Mouse (Mus musculus): ENCODE data around the gene Lipn. TPM values are rescaled to one million over a fixed set of nuclear protein-coding genes. Genes with fewer than 3 reads are reported as not detected.

Lipn gene
- total and polyA plus RNA-seq, 3 experiments, result not detected

DNA sequence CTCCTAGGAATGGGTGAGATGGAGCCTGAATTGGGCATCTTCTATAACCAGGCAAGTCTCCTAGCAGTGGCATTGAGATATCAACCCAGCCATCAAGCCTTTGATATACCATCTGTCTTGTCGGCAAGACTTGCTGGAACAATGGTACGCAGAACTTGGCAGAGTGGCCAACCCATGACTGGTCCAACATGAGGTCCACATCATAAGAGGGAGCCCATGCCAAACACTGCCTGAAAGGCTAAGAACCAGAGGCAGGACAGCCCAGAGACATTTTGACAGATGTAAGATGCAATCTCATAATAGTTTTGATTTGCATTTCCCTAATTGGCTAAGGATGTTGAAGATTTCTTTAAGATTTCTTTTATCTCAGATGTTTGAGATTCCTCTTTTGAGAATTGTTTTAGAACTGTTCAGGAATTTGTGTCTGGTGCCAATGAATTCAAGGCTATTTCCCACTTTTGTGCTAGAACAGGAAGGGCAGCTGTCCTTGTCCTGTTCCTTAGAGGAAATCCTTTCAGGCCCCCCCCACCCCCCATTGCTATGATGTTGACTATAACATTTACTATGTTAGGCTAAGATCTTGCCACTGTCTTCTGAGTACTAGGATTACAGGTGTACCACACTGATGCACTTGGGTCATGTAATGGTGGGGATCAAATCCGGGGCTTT lies 17.7 kb upstream of the Lipn start:
- Histone ChIP-seq H3K9me3 (replicated peaks) (no peaks in the 10 kb centered on the region), H3K36me3 (replicated peaks) (no peaks in the 10 kb centered on the region), H3K4me1 (ENCODE audit: insufficient read depth, low read depth, low read length) (no peaks in the 10 kb centered on the region), H3K27me3 (ENCODE audit: insufficient read depth, low read length) (no peaks in the 10 kb centered on the region), H3K4me3 (ENCODE audit: low read depth, low read length) (no peak overlapping the region)
- TF ChIP-seq GATA2 (IDR thresholded peaks at IDR 0.05; ENCODE audit: borderline replicate concordance, low read depth, low read length) (no peak), POLR2AphosphoS5 (IDR thresholded peaks at IDR 0.05; ENCODE audit: insufficient replicate concordance, low read depth, low read length) (no peak), GATA1 (IDR thresholded peaks at IDR 0.05; ENCODE audit: borderline replicate concordance, low read length) (no peak), CTCF (IDR thresholded peaks at IDR 0.05; ENCODE audit: low read depth, low read length) (no peak), TAL1 (conservative IDR thresholded peaks at IDR 0.05; ENCODE audit: low read depth, low read length) (no peak)
- no peak for ATAC-seq (ENCODE audit: extremely low read depth, insufficient number of reproducible peaks, low FRiP score, poor library complexity, severe bottlenecking)
- DNase-seq (ENCODE audit: low spot score), result no peak

DNA sequence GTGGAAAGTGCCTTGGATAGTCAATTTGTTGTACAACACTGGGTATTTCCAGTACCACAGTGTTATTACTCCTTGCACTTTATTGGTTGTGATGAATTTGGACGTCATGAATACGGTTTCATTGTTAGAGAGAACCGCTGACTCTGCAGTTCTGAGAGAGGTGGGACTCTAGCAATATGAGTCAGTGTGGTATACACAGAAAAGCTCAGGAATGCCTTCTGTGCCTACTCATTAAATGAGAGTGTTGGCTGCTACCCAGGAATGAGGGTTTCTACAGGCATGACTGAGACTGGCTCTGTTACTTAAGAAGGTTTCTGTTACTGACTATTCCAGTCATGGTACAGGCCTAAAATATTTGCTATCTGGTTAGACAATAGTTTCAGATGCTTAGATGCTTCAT lies 15.7 kb upstream of the Lipn start:
- no peaks in the 10 kb centered on the region for H3K36me3 ChIP-seq (replicated peaks)
- H3K4me1 ChIP-seq (ENCODE audit: insufficient read depth, low read depth, low read length), result no peaks in the 10 kb centered on the region
- ATAC-seq (ENCODE audit: extremely low read depth, insufficient number of reproducible peaks, low FRiP score, poor library complexity, severe bottlenecking) (no peak), DNase-seq (ENCODE audit: low spot score) (no peak)
- H3K27me3 ChIP-seq (ENCODE audit: insufficient read depth, low read length), result no peaks in the 10 kb centered on the region
- H3K4me3 ChIP-seq (ENCODE audit: low read depth, low read length), result no peak overlapping the region
- no peak for TF ChIP-seq POLR2AphosphoS5 (IDR thresholded peaks at IDR 0.05; ENCODE audit: insufficient replicate concordance, low read depth, low read length)
- no peaks in the 10 kb centered on the region for H3K9me3 ChIP-seq (replicated peaks)

DNA sequence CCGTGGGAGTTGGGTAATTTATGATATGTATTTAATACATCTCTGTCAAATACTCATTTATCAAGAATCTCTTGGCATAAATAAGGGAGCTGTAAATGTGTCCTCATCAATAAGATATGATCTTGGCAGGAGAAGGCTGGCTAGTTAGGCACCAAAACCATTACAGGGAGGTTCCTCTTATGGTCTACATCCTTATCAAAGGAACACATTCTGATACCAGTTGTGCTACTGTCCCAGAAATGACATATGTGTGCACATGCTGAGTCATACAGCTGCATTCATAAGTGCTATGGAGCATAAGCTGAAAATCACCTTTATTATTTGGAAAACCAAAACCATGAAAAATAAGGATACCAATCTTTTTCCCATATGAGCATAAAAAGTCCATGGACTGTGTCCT lies 3.6 kb upstream of the Lipn start:
- H3K9me3 ChIP-seq (replicated peaks), result no peaks in the 10 kb centered on the region
- no peaks in the 10 kb centered on the region for H3K36me3 ChIP-seq (replicated peaks)
- no peaks in the 10 kb centered on the region for H3K27me3 ChIP-seq (ENCODE audit: insufficient read depth, low read length)
- no peak for DNase-seq (ENCODE audit: low spot score)
- H3K4me1 ChIP-seq (ENCODE audit: insufficient read depth, low read depth, low read length), result no peaks in the 10 kb centered on the region
- H3K4me3 ChIP-seq (ENCODE audit: low read depth, low read length), result no peak overlapping the region
- no peak for ATAC-seq (ENCODE audit: extremely low read depth, insufficient number of reproducible peaks, low FRiP score, poor library complexity, severe bottlenecking)
- TF ChIP-seq TAL1 (conservative IDR thresholded peaks at IDR 0.05; ENCODE audit: low read depth, low read length) (no peak), GATA1 (IDR thresholded peaks at IDR 0.05; ENCODE audit: borderline replicate concordance, low read length) (no peak), GATA2 (IDR thresholded peaks at IDR 0.05; ENCODE audit: borderline replicate concordance, low read depth, low read length) (no peak), POLR2AphosphoS5 (IDR thresholded peaks at IDR 0.05; ENCODE audit: insufficient replicate concordance, low read depth, low read length) (no peak), CTCF (IDR thresholded peaks at IDR 0.05; ENCODE audit: low read depth, low read length) (no peak)

DNA sequence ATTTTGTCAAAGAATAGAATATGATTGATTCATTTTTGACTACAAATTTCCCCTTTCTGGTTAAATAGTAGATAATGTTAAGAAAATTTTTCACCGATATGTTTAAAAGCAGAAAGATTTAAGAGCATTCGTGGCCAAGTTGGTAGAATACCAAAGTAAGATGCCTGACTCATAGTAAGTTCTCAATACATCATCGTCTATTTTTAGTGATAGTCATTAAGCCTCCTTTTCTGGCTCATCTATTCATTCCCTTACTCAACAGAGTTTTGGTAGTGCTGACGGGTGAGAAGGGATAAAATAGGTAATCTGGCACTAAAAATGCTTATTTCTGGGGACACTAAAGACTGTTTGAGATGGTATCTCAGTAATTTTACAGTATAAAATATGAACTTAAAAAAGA lies 3.1 kb upstream of the Lipn start:
- H3K4me3 ChIP-seq (ENCODE audit: low read depth, low read length), result no peak overlapping the region
- no peaks in the 10 kb centered on the region for H3K36me3 ChIP-seq (replicated peaks)
- no peak for DNase-seq (ENCODE audit: low spot score)
- ATAC-seq (ENCODE audit: extremely low read depth, insufficient number of reproducible peaks, low FRiP score, poor library complexity, severe bottlenecking), result no peak
- TF ChIP-seq TAL1 (conservative IDR thresholded peaks at IDR 0.05; ENCODE audit: low read depth, low read length) (no peak), POLR2AphosphoS5 (IDR thresholded peaks at IDR 0.05; ENCODE audit: insufficient replicate concordance, low read depth, low read length) (no peak), CTCF (IDR thresholded peaks at IDR 0.05; ENCODE audit: low read depth, low read length) (no peak), GATA2 (IDR thresholded peaks at IDR 0.05; ENCODE audit: borderline replicate concordance, low read depth, low read length) (no peak), GATA1 (IDR thresholded peaks at IDR 0.05; ENCODE audit: borderline replicate concordance, low read length) (no peak)
- H3K4me1 ChIP-seq (ENCODE audit: insufficient read depth, low read depth, low read length), result no peaks in the 10 kb centered on the region
- H3K27me3 ChIP-seq (ENCODE audit: insufficient read depth, low read length), result no peaks in the 10 kb centered on the region
- H3K9me3 ChIP-seq (replicated peaks), result no peaks in the 10 kb centered on the region

DNA sequence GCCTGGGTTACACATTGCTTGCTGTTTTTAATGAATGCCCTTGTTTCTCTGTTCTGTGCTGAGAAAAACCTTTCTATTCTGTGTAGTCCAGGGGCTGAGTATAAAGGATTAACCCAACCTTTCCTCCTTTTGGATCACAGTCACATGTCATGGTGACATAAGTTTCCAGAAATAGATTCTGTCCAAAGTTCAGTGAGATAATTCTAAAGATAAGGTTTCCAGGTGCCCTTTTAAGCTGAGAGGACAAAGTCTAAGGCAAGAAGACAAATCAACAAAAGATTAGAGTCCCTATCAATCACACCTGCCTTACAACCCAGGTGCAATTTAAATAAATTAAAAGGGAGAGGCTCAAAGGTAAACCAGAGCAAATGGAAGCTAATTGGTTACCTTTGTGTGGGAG lies 7.1 kb downstream of the Lipn start:
- DNase-seq (ENCODE audit: low spot score) (no peak), ATAC-seq (ENCODE audit: extremely low read depth, insufficient number of reproducible peaks, low FRiP score, poor library complexity, severe bottlenecking) (no peak)
- no peaks in the 10 kb centered on the region for H3K36me3 ChIP-seq (replicated peaks)
- H3K4me3 ChIP-seq (ENCODE audit: low read depth, low read length), result no peak overlapping the region
- no peaks in the 10 kb centered on the region for H3K9me3 ChIP-seq (replicated peaks)
- no peak for TF ChIP-seq POLR2AphosphoS5 (IDR thresholded peaks at IDR 0.05; ENCODE audit: insufficient replicate concordance, low read depth, low read length)
- no peak for TF ChIP-seq GATA1 (IDR thresholded peaks at IDR 0.05; ENCODE audit: borderline replicate concordance, low read length)
- TF ChIP-seq TAL1 (conservative IDR thresholded peaks at IDR 0.05; ENCODE audit: low read depth, low read length), result no peak
- no peak for TF ChIP-seq GATA2 (IDR thresholded peaks at IDR 0.05; ENCODE audit: borderline replicate concordance, low read depth, low read length)
- TF ChIP-seq CTCF (IDR thresholded peaks at IDR 0.05; ENCODE audit: low read depth, low read length), result no peak
- H3K27me3 ChIP-seq (ENCODE audit: insufficient read depth, low read length), result no peaks in the 10 kb centered on the region
- no peaks in the 10 kb centered on the region for H3K4me1 ChIP-seq (ENCODE audit: insufficient read depth, low read depth, low read length)

DNA sequence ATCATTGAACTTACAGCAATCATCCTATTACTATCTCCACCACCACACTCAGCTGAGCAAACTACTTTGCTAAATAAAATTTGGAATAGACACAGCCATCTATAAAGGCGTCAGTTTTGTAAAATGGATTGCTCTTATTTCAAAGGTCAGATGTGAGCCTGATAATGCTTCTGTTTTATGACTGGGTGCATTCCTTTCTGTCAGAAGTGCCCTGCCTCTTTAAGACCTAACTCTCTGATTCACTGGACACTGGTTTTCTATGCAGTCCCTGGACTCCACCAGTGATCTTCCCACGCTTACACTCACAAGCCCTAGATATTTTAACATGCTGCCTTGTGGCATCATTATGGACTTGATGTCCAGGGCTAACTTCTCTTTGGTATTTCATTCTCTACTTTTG lies 11.0 kb downstream of the Lipn start:
- no peak for DNase-seq (ENCODE audit: low spot score)
- H3K27me3 ChIP-seq (ENCODE audit: insufficient read depth, low read length), result no peaks in the 10 kb centered on the region
- no peak for TF ChIP-seq GATA2 (IDR thresholded peaks at IDR 0.05; ENCODE audit: borderline replicate concordance, low read depth, low read length)
- TF ChIP-seq POLR2AphosphoS5 (IDR thresholded peaks at IDR 0.05; ENCODE audit: insufficient replicate concordance, low read depth, low read length), result no peak
- TF ChIP-seq TAL1 (conservative IDR thresholded peaks at IDR 0.05; ENCODE audit: low read depth, low read length), result no peak
- no peaks in the 10 kb centered on the region for H3K36me3 ChIP-seq (replicated peaks)
- no peaks in the 10 kb centered on the region for H3K4me1 ChIP-seq (ENCODE audit: insufficient read depth, low read depth, low read length)
- H3K9me3 ChIP-seq (replicated peaks), result no peaks in the 10 kb centered on the region
- ATAC-seq (ENCODE audit: extremely low read depth, insufficient number of reproducible peaks, low FRiP score, poor library complexity, severe bottlenecking), result no peak
- no peak overlapping the region for H3K4me3 ChIP-seq (ENCODE audit: low read depth, low read length)
